Mouse (Mus musculus): ENCODE data around the gene Nop53.

- TF ChIP-seq CTCF (IDR thresholded peaks at IDR 0.05; ENCODE audit: low read depth): no peak
- TF ChIP-seq EP300 (optimal IDR thresholded peaks at IDR 0.05): no peak
Observed at GRCm38 (mm10) chr7:15945211-15945610, 663 bp downstream of the Nop53 start.
